Mouse (Mus musculus): ENCODE measurements around the gene Poc1a.

DNA sequence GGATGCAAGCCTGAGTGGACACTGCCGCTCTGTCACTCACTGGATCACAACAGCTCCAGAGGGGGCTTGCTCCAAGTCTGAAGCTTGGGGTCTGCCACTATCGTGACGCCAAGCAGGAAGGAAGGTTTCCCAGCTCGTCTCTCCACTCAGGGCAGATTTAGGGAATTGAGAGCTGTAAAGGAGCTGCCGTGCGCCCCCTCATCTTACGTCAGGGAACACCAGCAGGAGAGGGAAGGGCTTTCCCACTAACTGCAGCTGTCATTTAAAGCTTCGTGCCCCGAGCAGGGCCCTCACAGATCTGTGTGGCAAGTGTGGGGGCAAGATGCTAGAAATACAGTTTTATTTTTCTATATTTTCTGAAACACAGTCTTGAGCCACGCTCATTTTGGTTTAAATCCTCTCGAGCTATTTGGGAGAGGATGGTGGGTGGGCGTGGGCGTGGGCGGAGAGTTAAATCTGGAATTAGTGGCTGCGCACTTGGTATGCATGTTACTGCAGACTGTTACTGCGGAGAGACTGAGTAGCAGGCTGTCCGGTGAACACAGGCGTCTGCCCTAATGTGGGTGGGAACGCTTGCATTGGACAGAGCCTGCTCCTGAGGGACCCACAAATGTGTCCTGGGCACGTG, 19.4 kb downstream of the Poc1a start:
- TF ChIP-seq TCF12 (IDR thresholded peaks at IDR 0.05; ENCODE audit: insufficient read depth, poor library complexity, severe bottlenecking) (no peak), MAX (IDR thresholded peaks at IDR 0.05; ENCODE audit: low read depth) (no peak), POLR2A (IDR thresholded peaks at IDR 0.05; ENCODE audit: insufficient read length, low read depth) (no peak), E2F4 (IDR thresholded peaks at IDR 0.05; ENCODE audit: insufficient read depth) (no peak)

All from myocyte (in vitro differentiated cells).